Mouse (Mus musculus) stomach, postnatal 0 days (tissue): ENCODE results near the gene Mef2c.

Experiments used
- CTCF ChIP-seq: IDR thresholded peaks from 2 replicates; pipeline ENCODE4 v1.5.1; 2016; ENCODE audit warnings: antibody characterized with exemption, low read depth, mild to moderate bottlenecking, moderate library complexity
- EP300 ChIP-seq: optimal IDR thresholded peaks from 2 replicates; pipeline ENCODE3; 2016; ENCODE audit warnings: antibody characterized with exemption

- no peak for TF ChIP-seq CTCF
- no peak for TF ChIP-seq EP300
Measured at GRCm38 (mm10) chr13:83468794-83469193, 35.0 kb upstream of the Mef2c start.
